In genomic region chr6:128597121-128597522, GRCm38 (mm10) we compare ENCODE assay signal across 9 mouse cellular contexts. TPM values are rescaled to one million over a fixed set of nuclear protein-coding genes. Genes with fewer than 3 reads are reported as not detected.
DNase-seq lines count a peak whose midpoint lies in the region; ATAC-seq and TF ChIP-seq lines count a peak whose summit lies in the region.
"Had no signal": no experiment of that assay in that cellular context is flagged by ENCODE, and none has a peak within 500 bp of the region (broad histone marks: within the 10 kb centered on the region; RNA-seq: fewer than 3 reads in every experiment).

No protein-coding gene starts in this region.

- TF ChIP-seq POLR2A in cortical plate, adult 2 months (IDR thresholded peaks at IDR 0.05; ENCODE audit: extremely low read depth, insufficient read depth, low read length), result no peak

- ATAC-seq in intestine, embryonic 15.5 days, result peak; percentile 85
- no peak for ATAC-seq in megakaryocyte, adult 5-6 weeks (ENCODE audit: poor library complexity, severe bottlenecking)

- no peaks in the 10 kb centered on the region for H3K9me3 ChIP-seq in intestine, embryonic 15.5 days

- intact Hi-C loops in left cerebral cortex, adult 2 months (cut with DNase I), result no loop called here

- no peak for TF ChIP-seq CTCF in cortical plate, adult 2 months (IDR thresholded peaks at IDR 0.05; ENCODE audit: extremely low read depth, insufficient read depth, low read length)
- no peak for TF ChIP-seq CTCF in left cerebral cortex, adult 2 months (IDR thresholded peaks at IDR 0.05)

- no peak overlapping the region for H3K27ac ChIP-seq in cortical plate, adult 2 months (ENCODE audit: insufficient read depth, low read length)
- H3K27ac ChIP-seq in intestine, embryonic 15.5 days, result peak overlapping the region; percentile 42
- no peak overlapping the region; the same call in 1 of the 2 replicates for H3K27ac ChIP-seq in left cerebral cortex, adult 2 months

- H3K4me2 ChIP-seq in intestine, embryonic 15.5 days (replicated peaks), result peak overlapping the region; percentile 55

- H3K4me1 ChIP-seq in cortical plate, adult 2 months (ENCODE audit: control insufficient read depth, insufficient read depth, low read length), result no peaks in the 10 kb centered on the region
- no peaks in the 10 kb centered on the region for H3K4me1 ChIP-seq in intestine, embryonic 15.5 days (replicated peaks)

- no peaks in the 10 kb centered on the region for H3K36me3 ChIP-seq in intestine, embryonic 15.5 days

- H3K4me3 ChIP-seq in cortical plate, adult 2 months (ENCODE audit: insufficient read depth, low read length), result peak overlapping the region; percentile 24
- H3K4me3 ChIP-seq in intestine, embryonic 15.5 days (replicated peaks), result peak overlapping the region; percentile 6; the same call in 1 of the 2 replicates
- H3K4me3 ChIP-seq in left cerebral cortex, adult 2 months, result peak overlapping the region; percentile 34

- no peaks in the 10 kb centered on the region for H3K27me3 ChIP-seq in intestine, embryonic 15.5 days (replicated peaks)

- no peak overlapping the region for H3K9ac ChIP-seq in intestine, embryonic 15.5 days

- WGBS in intestine, embryonic 15.5 days, result 5% methylated on average over 9 of the region's 9 CpGs

- peak; percentile 24 for DNase-seq in R1 (ENCODE audit: low read depth, low spot score)
- DNase-seq in gastrocnemius, postnatal 10 days, result peak; percentile 32
- DNase-seq in left cerebral cortex, adult 2 months (ENCODE audit: extremely low spot score in 1 of 2, low spot score in 2 of 2), result peak; percentile 20 to 23
- peak; percentile 78 for DNase-seq in lung, postnatal 14 days
- DNase-seq in right cerebral cortex, adult 18-20 months, result peak; percentile 24

RNA-seq across cellular contexts. Expression of gene A2ml1, which starts 15.7 kb away (rescaled TPM):
- polyA plus RNA-seq in cortical plate, adult 2 months (2012; rRNA removed), result 30.6 and 32.4 TPM in 2 replicates
- not detected for total RNA-seq in gastrocnemius, postnatal 10 days (2021)
- 2.7 and 3.6 TPM in 2 replicates for polyA plus RNA-seq in intestine, embryonic 15.5 days (2015; fragmentation: Nextera tagmentation; extraction: Ambion mirVana)
- total RNA-seq in left cerebral cortex, adult 2 months (2021), result 10 to 100 TPM; 13.7 to 14.6 TPM
- not detected in 2 replicates for total RNA-seq in megakaryocyte, adult 5-6 weeks (2015)
- not detected in 2 replicates for total RNA-seq in megakaryocyte, adult 5-6 weeks (2017)

RNA-seq across cellular contexts. Expression of gene Klrb1a, which starts 26.2 kb away (rescaled TPM):
- not detected in 2 replicates for polyA plus RNA-seq in cortical plate, adult 2 months (2012; rRNA removed)
- total RNA-seq in gastrocnemius, postnatal 10 days (2021), result not detected
- not detected in 2 replicates for polyA plus RNA-seq in intestine, embryonic 15.5 days (2015; fragmentation: Nextera tagmentation; extraction: Ambion mirVana)
- not detected for total RNA-seq in left cerebral cortex, adult 2 months (2021)
- 1.8 and 2.8 TPM in 2 replicates for total RNA-seq in megakaryocyte, adult 5-6 weeks (2015)
- 0.81 and 2.6 TPM in 2 replicates for total RNA-seq in megakaryocyte, adult 5-6 weeks (2017)
- polyA plus RNA-seq: frontal cortex, adult 2 months had no signal

Comparison
In these comparisons a context has a peak if more than half of its experiments do, and no peak if none do; other contexts are left out.
1. DNase-seq: peak in every context shown above with its lines; median percentile 78 in lung, postnatal 14 days; 32 in gastrocnemius, postnatal 10 days; 24 in R1; 24 in right cerebral cortex, adult 18-20 months; 22 in left cerebral cortex, adult 2 months.
2. RNA of gene A2ml1, which starts 15.7 kb away (total RNA-seq): 13.7 to 14.6 TPM in left cerebral cortex, adult 2 months; not detected in gastrocnemius, postnatal 10 days and not detected in megakaryocyte, adult 5-6 weeks; every median in the first group is over 10 times any median in the second.
3. Peak in every context shown above with its lines, with median percentiles within 50 percentile points of each other: H3K4me3 ChIP-seq.